ENCODE assay signal across 14 mouse cellular contexts in genomic region chr5:36431711-36432110, GRCm38 (mm10). TPM values are rescaled to one million over a fixed set of nuclear protein-coding genes. Genes with fewer than 3 reads are reported as not detected.
"Had no signal": no experiment of that assay in that cellular context is flagged by ENCODE, and none has a peak within 500 bp of the region (broad histone marks: within the 10 kb centered on the region; RNA-seq: fewer than 3 reads in every experiment).

No protein-coding gene starts in this region.

- H3K9ac ChIP-seq: kidney, embryonic 15.5 days; limb, embryonic 12.5 days; liver, embryonic 13.5 days; liver, postnatal 0 days; midbrain, embryonic 13.5 days; neural tube, embryonic 13.5 days had no signal

- H3K27ac ChIP-seq: kidney, embryonic 15.5 days; limb, embryonic 12.5 days; liver, embryonic 13.5 days; midbrain, embryonic 13.5 days; neural tube, embryonic 13.5 days had no signal

- H3K36me3 ChIP-seq: kidney, embryonic 15.5 days; limb, embryonic 12.5 days; liver, embryonic 13.5 days; midbrain, embryonic 13.5 days; neural tube, embryonic 13.5 days had no signal

- H3K4me1 ChIP-seq: liver, embryonic 13.5 days had no signal

- DNase-seq: kidney, adult 18-20 months; layer of hippocampus, adult 9-11 months; layer of hippocampus, postnatal 36 days; liver; liver, embryonic 13.5 days; liver, postnatal 0 days; lung, postnatal 36 days; right cerebral cortex, postnatal 14 days; thymus, postnatal 36 days had no signal

- ATAC-seq: liver, postnatal 0 days; midbrain, embryonic 13.5 days had no signal

- H3K4me2 ChIP-seq: kidney, embryonic 15.5 days; limb, embryonic 12.5 days; liver, embryonic 13.5 days; midbrain, embryonic 13.5 days; neural tube, embryonic 13.5 days had no signal

- H3K9me3 ChIP-seq: kidney, embryonic 15.5 days; limb, embryonic 12.5 days; liver, embryonic 13.5 days; midbrain, embryonic 13.5 days; neural tube, embryonic 13.5 days had no signal

- H3K4me3 ChIP-seq: kidney, embryonic 15.5 days; limb, embryonic 12.5 days; liver, embryonic 13.5 days; midbrain, embryonic 13.5 days; neural tube, embryonic 13.5 days had no signal

- H3K27me3 ChIP-seq: kidney, embryonic 15.5 days; liver, embryonic 13.5 days; midbrain, embryonic 13.5 days; neural tube, embryonic 13.5 days had no signal

RNA-seq across cellular contexts. Expression of gene Ccdc96, which starts 52.7 kb away (rescaled TPM):
- polyA plus RNA-seq: small intestine, adult 2 months had no signal
